Mouse (Mus musculus) CH12.LX (cell line): Measurements from ENCODE around the gene Serp2.

Experiments
- CHD2 ChIP-seq: IDR thresholded peaks from 2 replicates; pipeline ENCODE4 v1.6.1; 2011; ENCODE audit warnings: low read length, improper control_type of control experiment
- CTCF ChIP-seq, 2 experiments: IDR thresholded peaks in 1 of 2; conservative IDR thresholded peaks in 1 of 2; 2 replicates each; pipeline ENCODE4 v1.5.1; 2011 to 2012; ENCODE audit warnings: low read depth in 2 of 2, low read length in 2 of 2, improper control_type of control experiment in 1 of 2, inconsistent platforms in 1 of 2, mild to moderate bottlenecking in 1 of 2, moderate library complexity in 1 of 2
- EP300 ChIP-seq: IDR thresholded peaks from 2 replicates; pipeline ENCODE4 v1.6.1; 2011; ENCODE audit warnings: low read length, improper control_type of control experiment
- ETS1 ChIP-seq: conservative IDR thresholded peaks from 2 replicates; pipeline ENCODE4 v1.6.1; 2012; ENCODE audit warnings: low read depth, mild to moderate bottlenecking, inconsistent platforms, low read length, improper control_type of control experiment, moderate library complexity
- MAX ChIP-seq: IDR thresholded peaks from 2 replicates; pipeline ENCODE4 v1.6.1; 2011; ENCODE audit warnings: low read length, improper control_type of control experiment
- POLR2A ChIP-seq: IDR thresholded peaks from 2 replicates; pipeline ENCODE4 v1.6.1; 2011; ENCODE audit warnings: low read depth, mild to moderate bottlenecking, improper control_type of control experiment, low read length
- TCF12 ChIP-seq: IDR thresholded peaks from 2 replicates; pipeline ENCODE4 v1.6.1; 2014; ENCODE audit warnings: low read depth, mild to moderate bottlenecking, inconsistent platforms, low read length, improper control_type of control experiment
- USF1 ChIP-seq: IDR thresholded peaks from 2 replicates; pipeline ENCODE4 v1.6.1; 2014; ENCODE audit warnings: low read depth, mild to moderate bottlenecking, inconsistent platforms, low read length, improper control_type of control experiment

DNA sequence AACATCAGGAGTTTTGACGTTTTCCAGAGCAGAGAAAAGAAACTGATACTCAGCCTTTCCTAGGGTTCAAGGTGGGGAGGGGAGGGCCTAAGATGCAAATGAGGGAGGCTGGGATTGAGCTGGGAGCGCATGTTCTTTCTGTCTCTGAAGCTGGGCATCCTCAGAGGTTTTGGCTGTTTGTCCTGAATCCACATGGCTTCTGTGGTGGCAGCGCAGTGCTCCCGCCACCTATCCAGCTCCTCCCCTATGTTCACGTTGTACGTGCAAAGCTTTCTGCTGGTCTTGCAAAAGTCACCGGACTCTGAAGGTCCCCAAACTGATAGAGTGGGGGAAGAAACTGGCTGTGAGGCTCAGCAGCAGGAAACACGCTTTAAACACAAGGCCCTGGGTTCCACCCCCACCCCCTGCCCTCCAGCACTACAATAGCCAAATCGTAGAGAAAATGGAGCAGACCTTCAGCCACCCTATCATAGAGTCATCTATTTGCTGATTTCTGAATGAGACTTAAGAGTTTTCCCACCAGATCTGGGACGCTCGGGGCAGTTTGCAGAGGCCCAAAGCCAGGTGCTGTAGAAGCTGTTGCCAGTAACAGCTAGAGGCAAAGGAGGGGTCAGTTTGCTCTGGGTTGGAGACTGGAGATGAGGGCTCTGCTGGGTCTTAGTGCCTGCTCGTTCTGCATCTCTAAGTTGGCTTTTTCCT is 42.0 kb upstream of the Serp2 start:
- TF ChIP-seq CTCF (conservative IDR thresholded peaks at IDR 0.05 in 1 of 2, IDR thresholded peaks at IDR 0.05 in 1 of 2; ENCODE audit: low read depth in 2 of 2, low read length in 2 of 2) (no peak), EP300 (no peak), CHD2 (no peak), MAX (no peak), ETS1 (no peak), USF1 (no peak), POLR2A (no peak), TCF12 (no peak)
